Mouse (Mus musculus) stomach, postnatal 0 days (tissue): ENCODE measurements around the gene Btbd9. TPM values are rescaled to one million over a fixed set of nuclear protein-coding genes. Genes with fewer than 3 reads are reported as not detected.

Source experiments
- ATAC-seq: fragments of 200-750 bp; cut with Nextera tagmentation; 2 replicates; pipeline ENCODE4 v1.8.0; 2017; ENCODE audit not compliant: low FRiP score, low TSS enrichment
- DNase-seq: peaks from one replicate; pipeline ENCODE4 v3.0.0-alpha.2; 2016; ENCODE audit warnings: low spot score
- H3K27ac ChIP-seq: fragments of 300-500 bp; sonication (generic); replicated peaks from 2 replicates; pipeline ENCODE4 v1.5.1; 2014; ENCODE audit warnings: mild to moderate bottlenecking, control low read depth
- H3K27me3 ChIP-seq: fragments of 300-500 bp; sonication (generic); 2 replicates; pipeline ENCODE4 v1.6.1; 2014; ENCODE audit warnings: low read length; ENCODE audit not compliant: control insufficient read depth, insufficient read depth
- H3K36me3 ChIP-seq: fragments of 300-500 bp; sonication (generic); 2 replicates; pipeline ENCODE4 v1.6.1; 2014; ENCODE audit warnings: low read length, mixed read lengths; ENCODE audit not compliant: control insufficient read depth, insufficient read depth
- H3K4me1 ChIP-seq: fragments of 300-500 bp; sonication (generic); replicated peaks from 2 replicates; pipeline ENCODE4 v1.6.1; 2014; ENCODE audit warnings: antibody characterized with exemption; ENCODE audit not compliant: control insufficient read depth, insufficient read depth
- H3K4me2 ChIP-seq: fragments of 300-500 bp; sonication (generic); replicated peaks from 2 replicates; pipeline ENCODE4 v1.6.1; 2014; ENCODE audit warnings: low read depth, mild to moderate bottlenecking, control low read depth, moderate library complexity
- H3K4me3 ChIP-seq: fragments of 300-500 bp; sonication (generic); 2 replicates; pipeline ENCODE4 v1.5.1; 2014; ENCODE audit warnings: low read depth, low read length, control low read depth
- H3K9ac ChIP-seq: fragments of 300-500 bp; sonication (generic); 2 replicates; pipeline ENCODE4 v1.6.1; 2014; ENCODE audit warnings: mild to moderate bottlenecking, low read length, control low read depth, mixed read lengths
- H3K9me3 ChIP-seq: fragments of 300-500 bp; sonication (generic); 2 replicates; pipeline ENCODE4 v1.6.1; 2016; ENCODE audit warnings: low read length; ENCODE audit not compliant: control insufficient read depth
- CTCF ChIP-seq: IDR thresholded peaks from 2 replicates; pipeline ENCODE4 v1.5.1; 2016; ENCODE audit warnings: antibody characterized with exemption, low read depth, mild to moderate bottlenecking, moderate library complexity
- EP300 ChIP-seq: optimal IDR thresholded peaks from 2 replicates; pipeline ENCODE3; 2016; ENCODE audit warnings: antibody characterized with exemption
- WGBS: fragments of 180-500 bp; shearing (Covaris S2); extraction: QIAGEN DNeasy Blood & Tissue Kit; methylation state at CpG from one replicate; pipeline ENCODE4 v1.1.7; 2014; 5-methylcytosine and 5-hydroxymethylcytosine counted together
- polyA plus RNA-seq: library from polyadenylated mRNA; unstranded; fragments of >200 nt; fragmentation: Nextera tagmentation; extraction: Ambion mirVana; gene quantifications from 2 replicates; pipeline ENCODE4 v1.2.1, GENCODE M21; 2015

Btbd9 gene
- polyA plus RNA-seq, 1 experiment from 2014 or later = 34.6 TPM

DNA sequence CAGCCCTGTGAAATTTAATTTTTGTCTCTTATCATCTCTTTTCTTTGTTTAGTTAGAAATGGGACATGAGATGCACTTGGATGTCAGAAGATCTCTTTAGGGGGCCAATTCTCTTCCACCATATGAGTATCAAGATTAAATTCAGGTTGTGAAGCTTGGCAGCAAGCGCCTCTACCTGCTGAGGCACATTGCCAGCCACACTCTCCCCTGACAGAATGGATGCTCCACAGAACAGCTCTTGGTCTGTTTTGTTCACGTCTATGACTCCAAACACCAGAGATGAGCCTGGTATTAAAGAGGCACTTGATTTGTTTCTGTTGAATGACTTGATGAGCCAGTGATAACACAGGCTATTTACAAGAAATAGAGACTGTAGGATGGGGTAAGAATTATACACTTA lies 13.5 kb downstream of the Btbd9 start:
- TF ChIP-seq EP300 (no peak), CTCF (no peak)
- Histone ChIP-seq H3K4me3 (no peak overlapping the region), H3K27me3 (no peaks in the 10 kb centered on the region), H3K27ac (no peak overlapping the region), H3K36me3 (no peaks in the 10 kb centered on the region), H3K9me3 (no peaks in the 10 kb centered on the region), H3K9ac (no peak overlapping the region), H3K4me1 (no peaks in the 10 kb centered on the region), H3K4me2 (no peak overlapping the region)
- WGBS = 80% methylated on average over 2 of the region's 2 CpGs
- no peak for DNase-seq
- ATAC-seq = no peak

DNA sequence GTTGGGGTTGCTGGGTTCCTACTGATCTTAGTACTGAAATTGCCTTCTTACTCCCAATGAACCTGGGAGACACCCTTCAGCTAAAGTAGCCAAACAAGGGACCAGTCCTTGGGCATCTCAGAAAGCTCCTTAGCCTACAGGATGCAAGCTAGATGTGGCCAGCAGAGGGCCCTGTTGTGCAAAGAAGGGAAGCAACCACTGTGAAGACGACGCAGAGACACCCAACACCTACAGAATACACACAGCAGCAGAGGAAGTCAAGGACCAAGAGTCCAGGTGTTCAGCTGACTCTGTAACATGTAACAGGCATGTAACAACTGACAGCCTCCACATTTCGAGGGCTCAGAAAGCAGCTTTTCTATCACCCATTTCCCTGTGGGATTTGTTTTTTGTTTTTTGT lies 16.8 kb downstream of the Btbd9 start:
- peak; percentile 84 for TF ChIP-seq CTCF
- no peak for TF ChIP-seq EP300
- DNase-seq = peak; percentile 74
- Histone ChIP-seq H3K9me3 (no peaks in the 10 kb centered on the region), H3K27ac (no peak overlapping the region), H3K4me2 (no peak overlapping the region), H3K36me3 (no peaks in the 10 kb centered on the region), H3K4me3 (no peak overlapping the region), H3K4me1 (no peaks in the 10 kb centered on the region), H3K27me3 (no peaks in the 10 kb centered on the region), H3K9ac (no peak overlapping the region)
- peak; percentile 54; the same call in 1 of the 2 replicates for ATAC-seq
- 54% methylated on average over 3 of the region's 3 CpGs for WGBS

DNA sequence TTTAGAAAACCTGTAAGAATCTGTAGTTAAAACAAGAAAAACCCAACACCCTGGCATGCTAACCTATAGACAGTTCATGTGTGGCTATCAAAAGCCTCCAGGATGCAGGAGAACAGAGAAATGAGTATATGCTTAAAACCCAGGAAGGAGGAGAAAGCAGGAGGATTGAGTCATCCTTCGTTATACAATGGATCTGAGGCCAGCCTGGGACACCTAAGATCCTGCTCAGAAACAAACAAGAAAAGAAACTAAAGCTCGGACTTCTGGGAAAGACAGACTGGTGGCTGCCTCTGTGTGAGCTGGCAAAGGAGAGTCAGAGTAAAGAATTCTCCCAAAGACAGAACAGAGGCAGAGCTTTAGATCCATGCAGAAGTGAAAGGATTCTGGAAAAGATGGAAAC lies 17.7 kb downstream of the Btbd9 start:
- Histone ChIP-seq H3K4me1 (no peaks in the 10 kb centered on the region), H3K4me2 (no peak overlapping the region), H3K9ac (no peak overlapping the region), H3K36me3 (no peaks in the 10 kb centered on the region), H3K27ac (no peak overlapping the region), H3K27me3 (no peaks in the 10 kb centered on the region), H3K9me3 (no peaks in the 10 kb centered on the region), H3K4me3 (no peak overlapping the region)
- ATAC-seq = no peak
- no peak for DNase-seq
- TF ChIP-seq CTCF = no peak
- 62% methylated on average over 2 of the region's 2 CpGs for whole genome bisulfite sequencing

DNA sequence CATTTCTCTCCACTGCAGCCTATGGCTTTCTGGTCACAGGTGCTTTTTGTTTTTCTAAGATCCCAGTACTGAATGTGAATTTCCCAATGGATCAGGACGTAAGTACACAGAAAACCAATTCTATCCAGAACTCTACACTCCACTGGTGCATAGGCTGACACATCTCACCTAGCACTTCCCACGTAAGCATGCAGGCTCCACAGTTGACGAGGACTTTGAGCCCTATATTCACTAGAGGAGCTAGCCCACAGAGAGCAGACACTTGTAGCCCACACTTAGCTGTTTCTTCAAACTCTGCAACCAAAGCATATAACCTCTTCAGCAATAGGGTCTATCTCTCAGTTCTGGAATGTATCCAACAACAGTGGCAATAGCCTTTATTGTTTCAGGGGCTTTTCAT lies 19.8 kb downstream of the Btbd9 start:
- DNase-seq (no peak), ATAC-seq (no peak)
- Histone ChIP-seq H3K9ac (no peak overlapping the region), H3K4me3 (no peak overlapping the region), H3K9me3 (no peaks in the 10 kb centered on the region), H3K27ac (no peak overlapping the region), H3K4me2 (no peak overlapping the region), H3K4me1 (no peaks in the 10 kb centered on the region), H3K27me3 (no peaks in the 10 kb centered on the region), H3K36me3 (no peaks in the 10 kb centered on the region)
- WGBS = 90% methylated on average over 3 of the region's 3 CpGs
- TF ChIP-seq EP300 (no peak), CTCF (no peak)

DNA sequence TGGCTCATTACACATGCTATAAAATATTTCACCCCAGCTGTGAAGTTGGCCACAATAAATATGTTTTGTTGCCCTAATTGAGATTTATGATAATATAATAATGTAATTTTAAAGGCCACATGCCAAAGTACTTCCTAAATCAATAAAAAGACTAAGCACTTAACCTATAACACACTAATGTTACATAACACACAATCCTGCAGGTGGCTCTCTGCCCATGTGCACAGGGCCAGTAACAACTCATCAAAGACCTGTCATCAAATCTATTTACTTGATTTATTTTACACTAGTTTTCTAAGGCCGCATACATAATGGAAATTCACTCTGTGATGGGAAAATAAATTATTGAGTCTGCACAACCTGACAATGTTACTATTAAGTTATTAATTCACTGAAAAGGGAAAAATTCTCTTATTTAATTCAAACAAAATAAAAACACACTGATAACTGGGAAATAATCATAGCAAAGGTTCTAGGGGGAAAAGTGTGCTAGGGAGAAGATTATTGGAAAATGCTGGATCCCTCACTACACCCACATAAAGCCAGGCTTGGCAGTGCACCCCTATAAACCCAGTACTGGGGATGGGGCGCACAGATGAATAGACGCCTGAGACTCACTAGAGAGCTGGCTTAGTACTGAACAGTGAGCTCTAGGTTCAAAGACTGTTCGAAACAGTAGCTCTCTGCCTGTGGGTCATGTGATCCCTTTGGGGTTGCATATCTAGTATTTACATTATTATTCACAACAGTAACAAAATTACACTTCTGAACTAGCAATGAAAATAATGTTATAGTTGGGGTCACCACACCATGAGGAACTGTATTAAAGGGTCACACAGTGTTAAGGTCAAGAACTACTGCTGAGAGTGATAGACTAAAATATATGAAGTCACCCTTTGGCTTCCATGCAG lies 23.0 kb downstream of the Btbd9 start:
- DNase-seq (no peak), ATAC-seq (no peak)
- Histone ChIP-seq H3K9me3 (no peaks in the 10 kb centered on the region), H3K4me2 (no peak overlapping the region), H3K36me3 (no peaks in the 10 kb centered on the region), H3K9ac (no peak overlapping the region), H3K4me1 (0 out of 2 replicates have a peak, but pooled peaks cover 3% of the 10 kb centered on the region), H3K4me3 (no peak overlapping the region), H3K27me3 (no peaks in the 10 kb centered on the region), H3K27ac (no peak overlapping the region)
- no peak for TF ChIP-seq CTCF
- TF ChIP-seq EP300 = no peak
- WGBS = 71% methylated on average over 4 of the region's 4 CpGs

DNA sequence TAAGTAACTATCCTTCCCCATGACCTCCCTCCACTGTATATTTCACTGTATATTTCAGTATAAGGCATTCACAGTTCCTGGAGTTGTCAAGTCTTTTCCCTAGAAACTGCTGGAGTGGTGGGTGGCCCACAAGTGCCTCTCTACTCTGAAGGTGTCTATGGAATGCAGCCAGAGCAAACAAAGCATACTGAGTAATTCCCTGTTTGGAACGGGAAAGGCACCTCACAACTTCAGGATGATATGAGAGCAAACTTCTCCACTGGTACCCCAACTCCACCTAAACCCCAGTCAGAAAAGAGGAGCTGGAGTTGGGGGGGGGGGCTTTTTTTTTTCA lies 25.5 kb downstream of the Btbd9 start:
- H3K4me2 ChIP-seq = no peak overlapping the region
- H3K4me1 ChIP-seq = 0 out of 2 replicates have a peak, but pooled peaks cover 3% of the 10 kb centered on the region
- H3K4me3 ChIP-seq = no peak overlapping the region
- WGBS = 17% methylated on average over 1 of the region's 1 CpGs
- no peaks in the 10 kb centered on the region for H3K9me3 ChIP-seq
- no peak overlapping the region for H3K27ac ChIP-seq
- H3K9ac ChIP-seq = no peak overlapping the region
- H3K27me3 ChIP-seq = no peaks in the 10 kb centered on the region
- no peak for TF ChIP-seq EP300
- no peak for TF ChIP-seq CTCF
- DNase-seq (no peak), ATAC-seq (no peak)
- H3K36me3 ChIP-seq = no peaks in the 10 kb centered on the region
